Mouse (Mus musculus) frontal cortex, adult (tissue): ENCODE measurements around the gene Pdf.

Source experiments
- ATAC-seq: cut with Nextera tagmentation; 2 replicates; pipeline ENCODE4 v1.9.2; 2017; ENCODE audit warnings: mild to moderate bottlenecking, moderate library complexity, mixed read lengths; ENCODE audit not compliant: low TSS enrichment

The Pdf gene

DNA sequence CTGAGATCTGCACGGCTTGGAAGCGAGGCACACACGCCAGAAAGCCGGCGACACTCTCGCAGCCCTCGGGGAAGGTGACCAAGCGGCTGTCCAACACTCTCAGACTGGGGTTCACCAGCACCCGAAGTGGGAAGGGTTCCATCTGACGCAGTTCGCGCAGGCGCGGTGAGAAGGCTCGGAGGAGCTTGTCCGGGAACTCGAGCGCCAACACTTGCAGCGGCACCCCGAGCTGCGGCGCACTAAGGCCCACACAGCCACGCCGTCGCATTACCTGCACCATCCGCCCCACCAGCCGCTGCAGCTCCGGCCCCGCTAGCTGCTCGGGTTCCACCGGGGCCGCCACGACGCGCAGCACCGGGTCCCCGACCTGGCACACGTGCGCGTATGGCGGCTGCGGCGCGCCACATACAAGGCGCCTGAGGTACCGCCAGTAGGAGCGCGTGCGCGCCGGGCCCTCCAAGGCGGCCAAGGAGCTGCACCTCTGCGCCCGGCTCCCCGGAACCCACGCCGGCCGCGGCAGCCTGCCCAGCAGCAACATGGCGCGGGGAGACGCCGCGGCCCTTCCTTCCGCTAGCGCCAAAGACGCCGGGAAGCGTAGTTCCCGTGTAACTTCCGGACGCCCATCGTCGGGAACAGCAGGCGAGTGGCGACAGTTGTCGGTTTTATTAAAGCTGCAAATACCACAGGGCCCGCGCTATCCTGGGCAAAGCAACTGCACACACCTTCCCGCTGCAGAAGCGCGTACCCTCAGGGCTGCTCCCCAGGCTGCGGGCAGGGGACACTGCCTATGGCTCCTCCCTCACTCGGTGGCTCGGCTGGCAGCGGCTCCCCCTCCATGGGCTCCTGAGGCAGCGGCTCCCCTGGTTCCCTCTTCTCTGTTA, at the start of gene Pdf:
Gene Pdf (minus strand): TSS at position 554 of the 881 bp plus-strand sequence.
- ATAC-seq: peak; percentile 89

DNA sequence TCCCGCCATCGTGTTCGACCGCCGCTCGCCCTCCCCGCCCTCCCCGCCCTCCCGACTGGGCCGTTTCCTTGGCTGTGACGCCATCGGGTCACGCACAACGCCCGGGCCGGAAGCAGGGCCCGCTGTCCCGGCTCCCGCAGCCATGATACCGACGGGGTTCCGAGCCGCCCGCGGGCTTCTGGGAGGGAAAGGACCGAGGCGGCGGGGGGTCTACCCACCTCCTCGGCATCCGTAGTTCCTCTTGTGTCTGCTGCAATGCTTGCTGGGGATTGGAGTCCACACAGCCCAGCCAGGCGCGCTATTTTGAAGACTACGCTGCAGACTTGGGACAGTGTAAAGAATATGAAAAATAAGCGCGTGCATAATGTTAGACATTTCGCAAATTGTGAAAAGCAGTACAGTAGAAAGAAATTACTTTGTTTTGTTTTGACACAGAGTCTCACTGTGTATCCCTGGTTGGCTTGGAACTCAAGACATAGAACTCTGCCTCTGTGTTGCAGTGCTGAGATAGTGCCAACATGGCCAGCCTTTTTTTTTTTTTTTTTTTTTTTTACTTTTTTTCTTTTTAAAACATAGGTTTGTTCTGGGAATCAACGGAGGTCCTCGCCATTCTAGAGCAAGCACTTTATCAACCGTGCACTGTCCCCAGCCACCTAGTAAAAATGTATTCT, 48.1 kb upstream of the Pdf start, which contains the start of gene Terf2:
Gene Terf2 (minus strand): TSS at position 182 of the 671 bp plus-strand sequence.
- ATAC-seq: peak; percentile 93

DNA sequence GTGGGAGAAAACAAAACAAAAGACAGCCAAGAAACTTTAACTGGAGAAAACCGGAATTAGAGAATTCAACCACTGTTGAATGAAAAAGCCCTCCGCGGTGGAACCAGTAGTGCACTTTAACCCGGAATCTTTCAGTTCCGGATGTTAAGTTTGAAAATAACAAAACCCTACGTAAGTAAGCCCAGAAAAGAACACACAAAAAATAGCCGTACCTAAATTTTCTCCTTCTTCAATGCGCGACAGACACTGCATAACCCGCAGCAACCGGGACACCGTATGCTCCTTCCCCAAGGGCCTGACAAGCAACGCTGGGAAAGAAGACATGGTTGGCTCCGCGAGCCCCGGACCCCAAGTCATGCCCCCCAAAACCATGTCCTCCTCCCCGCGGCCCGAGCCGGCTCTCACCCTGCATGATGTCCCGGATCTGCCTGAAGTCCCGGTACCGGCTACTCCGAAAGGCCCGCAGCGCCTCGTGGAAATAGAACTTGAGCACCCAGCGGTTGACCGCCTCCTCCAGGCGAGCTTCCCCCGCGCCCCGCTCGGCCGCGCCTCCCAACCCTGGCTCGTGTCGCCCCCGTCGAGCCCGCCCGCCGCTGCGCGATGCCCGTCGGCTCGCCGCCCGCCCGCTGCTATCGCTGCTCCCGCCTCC, 47.4 kb upstream of the Pdf start:
- ATAC-seq: peak; percentile 53

DNA sequence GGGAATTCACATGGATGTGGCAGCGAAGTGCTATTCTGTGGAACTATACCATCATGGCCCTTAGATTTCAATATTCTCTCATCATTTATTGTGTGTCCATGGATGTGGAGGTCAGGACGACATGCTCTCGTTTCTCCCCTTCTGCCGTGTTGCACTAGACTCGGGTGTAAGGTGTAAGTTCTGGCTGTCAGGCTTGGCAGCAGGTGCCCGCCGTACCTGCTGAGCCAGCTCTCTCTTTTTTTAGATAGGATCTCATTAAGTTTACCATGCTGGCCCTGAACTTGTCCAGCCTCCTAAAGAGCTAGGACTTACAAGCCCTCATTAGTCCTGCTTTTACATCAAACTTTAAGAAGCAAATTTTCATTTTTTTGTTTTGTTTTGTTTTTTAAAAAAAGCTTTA, 42.1 kb upstream of the Pdf start:
- ATAC-seq: no peak

DNA sequence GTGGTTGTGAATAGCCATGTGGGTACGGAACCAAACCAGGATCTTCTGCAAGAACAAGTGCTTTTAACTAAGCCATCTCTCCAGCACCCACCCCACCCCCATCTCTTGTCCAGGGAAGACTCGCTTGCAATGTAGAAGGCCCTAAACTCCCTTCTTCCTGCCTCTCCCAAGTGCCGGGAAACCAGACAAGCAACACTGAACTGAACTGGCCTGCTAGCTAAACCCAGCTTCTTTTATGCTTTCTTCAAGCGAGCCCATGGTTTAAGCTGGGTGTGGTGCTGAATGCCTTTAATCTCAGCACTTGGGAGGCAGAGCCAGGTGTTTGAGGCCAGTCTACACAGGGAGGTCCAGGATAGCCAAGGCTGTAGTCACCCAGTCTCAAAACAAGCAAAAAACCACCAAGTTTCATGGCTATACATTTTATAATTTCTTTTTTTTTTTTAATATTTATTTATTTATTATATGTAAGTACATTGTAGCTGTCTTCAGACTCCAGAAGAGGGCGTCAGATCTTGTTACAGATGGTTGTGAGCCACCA, 40.2 kb upstream of the Pdf start:
- no peak for ATAC-seq

DNA sequence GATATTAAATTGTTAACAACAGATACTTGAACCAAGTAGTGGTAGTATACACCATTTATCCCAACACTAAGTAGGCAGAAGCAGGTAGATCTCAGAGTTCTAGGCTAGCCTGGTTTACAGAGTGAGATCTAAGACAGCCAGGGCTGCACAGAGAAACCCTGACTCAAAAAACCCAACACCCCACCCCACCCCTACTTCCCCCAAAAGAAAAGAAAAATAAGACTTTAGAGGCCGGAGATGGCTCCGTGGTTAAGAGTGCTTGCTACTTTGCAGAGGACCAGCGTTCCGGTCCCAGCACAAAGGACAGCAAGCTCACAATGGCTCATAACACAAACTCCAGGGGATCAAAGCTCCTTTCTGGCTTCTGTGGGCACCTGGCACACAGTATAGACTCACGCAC, 37.6 kb upstream of the Pdf start:
- ATAC-seq: no peak

DNA sequence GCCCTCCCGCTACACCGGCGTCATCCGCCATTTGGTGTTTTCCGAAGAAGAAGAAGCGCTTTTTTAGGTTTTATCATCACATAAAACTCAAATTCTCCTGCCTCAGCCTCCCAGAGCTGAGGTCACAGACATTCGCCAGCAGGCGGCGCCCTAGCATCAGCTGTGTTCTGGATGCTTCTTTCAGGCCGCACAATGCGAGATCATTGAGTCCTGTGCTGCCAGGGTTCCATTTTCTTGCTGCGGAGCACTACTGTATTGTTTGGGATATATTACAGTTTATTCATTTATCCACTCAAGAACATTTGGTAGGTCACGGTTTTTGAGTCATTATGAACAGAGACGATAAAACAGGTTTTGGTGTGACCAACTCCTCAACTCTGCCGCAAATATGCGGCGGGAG, 36.9 kb upstream of the Pdf start:
- no peak for ATAC-seq

DNA sequence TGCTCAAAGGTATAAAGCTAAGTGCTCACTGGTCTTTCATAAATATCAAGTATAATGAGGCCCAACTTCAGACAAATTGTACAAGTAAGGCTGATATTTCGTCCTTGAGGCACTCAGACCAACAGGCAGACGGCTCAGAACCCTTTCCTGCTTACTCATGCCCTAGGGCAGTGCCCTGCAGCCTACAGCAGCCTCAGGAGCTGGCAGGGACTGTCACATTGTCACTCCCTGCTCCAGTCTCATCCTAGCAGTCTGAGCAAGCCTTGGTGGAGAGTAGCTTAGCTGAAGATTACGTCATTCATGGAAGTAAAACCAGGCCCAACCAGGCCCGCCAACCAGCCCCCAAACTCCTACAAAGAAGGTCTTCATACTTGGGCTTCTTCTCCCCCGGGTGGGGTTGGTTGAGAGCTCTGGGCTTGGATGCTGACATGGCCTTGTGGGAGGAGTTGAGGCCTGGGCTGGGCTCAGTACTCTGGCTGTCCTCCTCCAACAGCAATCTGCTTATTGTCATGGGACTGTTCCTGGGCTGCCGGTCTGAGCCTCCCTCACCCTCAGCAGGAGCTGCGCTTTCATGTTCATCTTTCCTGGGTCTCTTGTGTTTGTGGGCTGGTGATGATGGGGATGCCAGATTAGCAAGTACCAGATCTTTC, 27.9 kb upstream of the Pdf start:
- no peak for ATAC-seq

DNA sequence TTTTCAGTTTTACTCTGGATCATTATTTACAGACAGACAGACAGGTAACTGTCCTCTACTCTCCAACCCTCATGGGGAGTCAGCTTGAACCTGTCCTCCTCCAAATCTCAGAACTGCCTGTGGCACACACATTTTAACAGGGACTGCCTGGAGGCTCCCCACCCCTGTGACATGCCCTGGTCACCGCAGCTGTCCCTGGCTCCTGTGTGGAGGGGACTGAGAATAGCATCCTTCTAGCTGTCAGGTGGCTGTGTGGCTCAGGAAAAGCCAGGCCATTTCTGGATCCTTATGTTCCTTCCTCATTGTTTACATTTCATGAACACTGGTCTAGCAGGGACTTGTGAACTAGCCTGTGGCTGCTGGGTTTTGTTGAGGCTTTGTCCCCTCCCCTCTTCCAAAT, 25.7 kb upstream of the Pdf start:
- no peak for ATAC-seq

DNA sequence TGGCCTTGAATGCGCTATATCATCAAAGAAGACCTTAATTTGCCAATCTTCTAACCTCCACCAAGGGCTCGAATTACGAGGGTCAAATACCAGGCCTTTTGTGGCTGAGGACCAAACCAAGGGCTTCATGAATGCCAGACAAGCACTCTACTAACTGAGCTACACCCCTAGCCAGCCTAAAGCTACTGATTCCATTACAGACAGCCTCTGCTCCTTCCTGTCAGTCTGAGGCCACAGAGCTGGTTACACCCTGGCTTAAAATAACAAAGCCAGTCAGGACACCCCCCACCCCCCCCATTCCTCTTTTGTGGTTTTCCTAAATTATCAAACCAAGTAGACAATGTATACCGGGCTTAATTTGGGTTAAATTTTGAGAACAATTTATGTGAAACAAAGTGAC, 25.3 kb upstream of the Pdf start:
- no peak for ATAC-seq

DNA sequence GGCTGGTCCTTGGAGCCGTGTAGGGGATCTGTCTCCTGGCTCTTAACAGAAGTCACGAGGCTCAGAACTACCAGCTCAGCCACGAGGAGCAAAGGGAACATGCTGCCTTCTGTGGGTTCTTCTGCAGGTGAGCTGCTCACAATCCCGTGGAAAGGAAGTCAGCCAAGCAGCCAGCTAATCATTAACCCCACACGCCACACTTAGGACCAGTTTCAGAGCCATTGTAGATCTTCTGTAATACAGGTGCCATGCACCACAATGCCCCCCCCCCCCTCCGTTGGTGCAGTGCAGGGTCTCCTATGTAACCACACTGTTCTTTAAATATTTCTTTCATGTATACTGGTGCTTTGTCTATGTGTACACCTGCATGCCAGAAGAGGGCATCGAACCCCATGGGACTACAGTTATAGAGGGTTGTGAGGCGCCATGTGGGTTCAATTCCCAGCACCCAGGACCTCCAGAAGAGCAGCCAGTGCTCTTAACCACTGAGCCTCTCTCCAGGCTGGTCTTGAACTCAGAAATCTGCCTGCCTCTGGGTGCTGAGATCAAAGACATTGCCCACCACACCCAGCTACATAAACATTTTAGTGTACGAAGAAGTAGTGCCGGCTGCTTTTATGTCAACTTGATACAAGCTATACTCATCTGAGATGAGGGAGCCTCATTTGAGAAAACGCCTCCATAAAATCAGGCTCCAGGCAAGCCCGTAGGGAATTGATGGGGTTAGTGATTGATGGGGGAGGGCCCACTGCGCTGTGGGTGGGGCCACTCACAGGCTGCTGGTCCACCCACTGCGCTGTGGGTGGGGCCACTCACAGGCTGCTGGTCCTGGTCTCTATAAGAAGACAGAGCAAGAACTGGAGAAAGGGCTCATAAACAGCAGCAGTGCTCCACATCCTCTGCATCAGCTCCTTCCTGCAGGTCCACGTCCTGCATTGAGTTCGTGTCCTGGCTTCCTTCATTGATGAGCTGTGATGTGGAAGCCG, 17.4 kb upstream of the Pdf start, which contains the start of gene Tmed6:
Gene Tmed6 (minus strand): TSS at position 134 of the 986 bp plus-strand sequence.
- ATAC-seq: no peak

DNA sequence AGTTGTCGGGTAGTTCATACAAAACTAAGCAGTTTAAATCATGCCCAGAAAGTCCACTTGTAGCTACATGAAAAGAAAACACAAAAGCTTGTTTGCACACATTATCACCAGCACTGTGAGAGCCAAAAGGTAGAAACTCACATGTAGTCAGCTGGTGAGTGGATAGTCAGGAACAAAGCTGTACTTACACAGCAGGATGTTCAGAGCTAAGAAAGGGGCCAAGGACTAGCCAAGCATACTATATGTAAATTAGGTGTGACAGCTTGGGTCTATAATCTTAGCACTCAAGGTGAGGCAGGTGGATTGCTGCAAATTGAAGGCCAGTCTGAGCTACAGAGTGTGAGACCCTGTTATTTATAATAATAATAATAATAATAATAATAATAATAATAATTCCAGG, 14.2 kb upstream of the Pdf start:
- ATAC-seq: no peak

DNA sequence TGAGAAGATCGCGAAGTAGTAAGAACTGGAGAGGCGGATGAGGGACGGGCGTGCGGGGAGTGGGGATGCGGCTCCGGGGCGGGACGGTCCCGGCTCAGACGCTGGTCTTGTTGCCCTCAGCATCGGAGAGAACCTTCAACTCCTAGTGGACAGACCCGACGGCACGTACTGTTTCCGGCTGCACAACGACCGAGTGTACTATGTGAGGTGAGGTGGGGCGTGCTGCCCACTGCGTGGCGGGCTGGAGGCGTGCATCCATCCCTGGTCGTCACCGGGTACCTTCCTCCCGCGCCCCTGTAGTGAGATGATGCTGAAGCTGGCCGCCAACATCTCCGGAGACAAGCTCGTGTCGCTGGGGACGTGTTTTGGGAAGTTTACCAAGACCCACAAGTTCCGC, 8.6 kb upstream of the Pdf start:
- peak; percentile 27 for ATAC-seq

DNA sequence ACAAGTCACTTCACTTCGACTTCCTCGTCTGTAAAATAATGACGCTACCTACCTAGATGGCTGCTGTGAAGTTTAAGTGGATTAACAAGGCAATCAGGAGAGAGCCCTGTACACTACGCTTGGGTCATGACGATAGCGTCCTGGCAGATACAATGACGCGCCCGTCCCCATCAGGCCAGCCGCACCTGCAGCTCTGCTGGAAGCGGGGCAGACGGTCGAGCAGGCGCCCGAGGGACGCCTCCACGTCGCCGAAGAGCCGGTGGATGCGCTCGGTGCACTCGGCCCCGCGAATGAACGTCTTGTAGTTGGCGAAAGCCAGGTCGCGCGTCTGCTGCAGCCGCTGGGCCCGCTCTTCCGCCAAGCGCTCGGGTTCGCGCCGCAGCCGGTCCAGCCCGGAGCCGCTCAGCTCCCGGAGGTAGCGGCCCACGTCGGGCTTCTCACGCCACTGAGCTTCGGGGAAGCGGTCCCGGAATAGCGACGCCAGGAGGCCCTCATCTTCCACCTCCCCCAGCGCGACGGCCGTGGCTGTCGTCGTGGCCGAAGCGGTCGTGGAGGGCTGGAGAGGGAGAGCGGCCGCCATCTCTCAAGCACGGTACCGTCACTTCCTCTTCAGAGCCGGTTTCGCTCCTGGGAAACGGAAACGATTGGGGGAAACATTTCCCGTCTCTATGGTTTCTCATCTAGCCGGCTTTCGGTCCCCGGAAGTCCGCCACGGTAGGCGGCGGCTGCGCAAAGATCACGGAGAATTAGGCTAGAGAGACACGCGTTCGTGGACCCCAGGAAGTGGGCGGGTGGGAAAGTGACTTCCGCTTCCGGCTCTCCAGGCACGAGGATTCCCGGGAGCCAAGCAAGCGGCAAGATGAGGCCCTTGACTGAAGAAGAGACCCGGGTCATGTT, 7.9 kb upstream of the Pdf start, which contains the start of the genes Cog8 and Nip7:
Gene Cog8 (minus strand): TSS at position 614 of the 897 bp plus-strand sequence.
Gene Nip7 (plus strand): TSS at position 802 of the 897 bp plus-strand sequence.
- ATAC-seq: peak; percentile 98

DNA sequence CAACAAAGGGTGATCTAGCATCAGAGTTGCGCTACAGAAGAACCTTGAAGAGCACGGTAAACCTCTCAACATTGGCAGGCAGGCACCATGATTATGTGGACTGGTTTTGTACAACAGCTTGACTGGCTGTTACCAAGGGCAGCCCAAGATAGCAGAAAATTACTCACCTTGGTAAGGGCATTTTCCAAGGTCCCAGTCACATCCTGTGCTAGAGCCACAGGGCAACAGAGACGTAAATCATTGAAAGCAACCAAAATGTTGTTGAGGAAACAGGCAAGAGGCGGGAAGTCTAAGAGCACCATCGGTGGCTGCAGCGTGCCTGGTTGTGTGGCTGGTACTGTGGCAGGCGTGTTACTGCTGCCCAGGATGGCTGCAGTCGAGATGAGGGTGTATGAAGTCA, 3.6 kb upstream of the Pdf start:
- ATAC-seq: no peak

DNA sequence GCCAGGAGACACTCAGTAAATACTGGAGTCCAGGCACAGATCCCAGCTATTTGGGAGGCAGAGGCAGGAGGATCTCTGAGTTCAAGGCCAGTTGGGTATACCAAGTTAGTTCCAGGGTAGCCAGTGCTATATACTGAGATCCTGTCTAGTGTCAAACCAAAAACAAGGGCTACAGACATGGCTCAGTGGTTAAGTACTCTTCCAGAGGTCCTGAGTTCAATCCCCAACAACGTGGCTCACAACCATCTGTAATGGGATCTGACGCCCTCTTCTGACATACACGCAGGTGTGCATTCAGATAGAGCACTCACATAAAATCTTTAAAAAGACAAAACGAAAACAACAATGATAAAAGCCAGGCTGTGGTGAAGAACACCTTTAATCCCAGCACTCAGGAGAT, 1.1 kb upstream of the Pdf start:
- ATAC-seq: no peak

DNA sequence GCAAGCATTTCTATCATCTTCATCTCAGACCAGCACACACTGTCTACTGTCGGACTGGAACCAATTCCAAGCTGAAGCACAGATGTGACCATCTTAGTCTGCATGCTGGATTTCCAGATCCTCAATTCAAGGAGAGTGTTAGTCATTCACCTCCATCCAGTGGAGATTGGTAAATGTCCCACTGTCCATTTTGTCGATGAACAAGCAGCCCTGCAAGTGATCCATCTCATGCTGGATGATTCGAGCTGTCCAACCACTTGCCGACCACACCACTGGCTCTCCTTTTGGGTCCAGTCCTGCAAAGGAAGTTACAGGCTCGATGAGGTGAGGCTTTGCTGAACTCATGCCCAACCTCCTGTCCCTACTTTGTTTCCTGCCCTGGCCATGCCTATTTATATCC, 1.4 kb downstream of the Pdf start:
- ATAC-seq: no peak

DNA sequence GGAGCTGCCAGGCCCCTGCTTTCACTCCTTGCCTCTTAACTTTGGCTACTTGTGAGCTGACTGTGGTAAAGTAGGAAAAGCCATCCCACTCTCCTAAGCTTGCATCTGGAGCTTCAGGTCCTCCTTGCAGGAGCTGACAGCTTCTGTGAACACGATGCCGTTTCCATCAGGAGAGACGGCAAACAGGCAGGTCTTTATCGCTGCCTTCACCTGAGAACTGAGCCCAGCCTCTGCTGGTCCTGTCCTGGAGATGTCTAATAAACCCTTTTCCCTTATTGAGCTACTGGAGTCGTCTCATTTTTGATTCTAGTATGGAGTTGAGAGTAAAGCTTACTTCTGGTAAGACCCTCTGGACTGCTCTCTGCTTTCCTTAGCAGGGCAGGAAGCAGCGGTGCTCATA, 2.9 kb downstream of the Pdf start:
- ATAC-seq: no peak

DNA sequence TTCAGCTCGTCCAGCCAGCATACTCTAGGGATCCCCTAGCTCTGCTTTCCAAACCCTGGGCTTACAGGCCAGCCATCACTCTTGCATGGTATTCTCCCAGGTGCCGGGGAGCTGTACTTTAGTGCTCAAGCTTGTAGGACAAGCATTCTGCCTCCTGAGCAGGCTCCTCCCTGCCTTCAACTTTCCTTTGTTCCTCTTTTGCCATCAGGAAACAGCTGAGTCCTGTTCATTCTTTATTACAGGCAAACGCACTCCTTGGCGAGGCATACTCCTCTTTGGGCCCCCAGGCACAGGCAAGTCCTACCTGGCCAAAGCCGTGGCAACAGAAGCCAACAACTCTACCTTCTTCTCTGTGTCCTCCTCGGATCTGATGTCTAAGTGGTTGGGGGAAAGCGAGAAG, 7.8 kb downstream of the Pdf start:
- ATAC-seq: no peak
